Mouse (Mus musculus): ENCODE measurements around the gene Wnt2b. TPM values are rescaled to one million over a fixed set of nuclear protein-coding genes. Genes with fewer than 3 reads are reported as not detected.

Wnt2b gene
- polyA plus RNA-seq, 1 experiment from 2014 or later: 0.73 TPM

DNA sequence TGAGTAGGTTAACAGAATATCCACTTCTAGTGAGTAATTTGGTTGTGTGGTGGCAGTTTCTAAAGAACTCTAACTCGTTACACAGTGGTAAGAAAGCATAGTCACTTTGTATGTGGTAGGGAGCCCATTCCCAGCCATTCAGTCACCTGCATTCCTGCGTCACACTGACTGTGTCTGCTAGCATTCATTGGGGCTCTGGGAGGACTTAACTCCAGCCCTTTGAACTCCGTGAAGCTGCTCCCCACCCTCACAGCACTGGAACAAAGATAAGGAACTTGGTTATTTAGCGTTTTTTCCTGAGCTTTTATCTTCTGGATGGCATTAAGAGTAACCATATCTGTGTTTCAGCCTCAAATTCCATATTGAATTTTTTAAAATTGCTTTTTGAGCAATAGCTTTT, 23.4 kb downstream of the Wnt2b start:
- peaks cover 3% of the 10 kb centered on the region for H3K4me1 ChIP-seq (replicated peaks; ENCODE audit: control insufficient read depth, insufficient read depth, low read length)
- H3K9ac ChIP-seq (ENCODE audit: low read depth, low read length): no peak overlapping the region
- ATAC-seq (replicated peaks; ENCODE audit: low FRiP score): no peak
- 41% methylated on average over 4 of the region's 4 CpGs for WGBS
- H3K4me2 ChIP-seq: no peak overlapping the region
- 0 out of 2 replicates have a peak, but pooled peaks cover 2% of the 10 kb centered on the region for H3K36me3 ChIP-seq (ENCODE audit: control insufficient read depth, insufficient read depth, low read length)
- no peak overlapping the region for H3K4me3 ChIP-seq (ENCODE audit: low read depth, low read length)
- DNase-seq (ENCODE audit: low spot score): no peak
- H3K27ac ChIP-seq (ENCODE audit: low read depth, low read length): no peak overlapping the region
- no peaks in the 10 kb centered on the region for H3K27me3 ChIP-seq (replicated peaks; ENCODE audit: control insufficient read depth, insufficient read depth, low read length)
- H3K9me3 ChIP-seq (ENCODE audit: control insufficient read depth, low read length): no peaks in the 10 kb centered on the region

DNA sequence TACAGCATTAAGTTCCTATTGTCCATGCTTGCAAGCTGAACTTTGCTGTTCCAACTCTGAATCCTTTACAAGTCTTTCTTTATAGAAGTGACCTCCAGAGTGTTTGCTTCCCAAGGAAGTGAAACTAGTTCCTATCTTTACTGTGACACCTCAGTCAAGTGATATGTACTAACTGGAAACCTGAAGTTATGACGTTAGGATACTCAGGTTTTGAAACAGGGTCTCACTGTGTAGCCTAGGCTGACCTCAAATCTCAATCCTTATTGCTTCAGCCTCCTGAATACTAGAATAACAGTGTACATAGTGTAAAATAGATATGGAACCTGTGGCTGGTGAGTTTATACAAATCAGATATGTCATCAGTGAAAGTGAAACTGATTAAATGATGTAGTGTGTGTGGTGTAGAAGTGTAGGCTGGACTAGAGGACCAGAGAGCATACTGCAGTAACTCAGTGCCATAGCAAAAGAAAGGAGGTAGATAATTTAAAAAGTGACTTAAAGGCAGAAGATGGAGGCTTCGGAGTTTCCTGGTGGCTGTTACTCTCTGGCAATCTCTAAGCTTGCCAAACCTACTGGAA, 23.9 kb downstream of the Wnt2b start:
- Histone ChIP-seq H3K9ac (ENCODE audit: low read depth, low read length) (no peak overlapping the region), H3K36me3 (ENCODE audit: control insufficient read depth, insufficient read depth, low read length) (0 out of 2 replicates have a peak, but pooled peaks cover 2% of the 10 kb centered on the region), H3K27ac (ENCODE audit: low read depth, low read length) (no peak overlapping the region), H3K9me3 (ENCODE audit: control insufficient read depth, low read length) (no peaks in the 10 kb centered on the region), H3K4me2 (no peak overlapping the region), H3K4me1 (replicated peaks; ENCODE audit: control insufficient read depth, insufficient read depth, low read length) (no peaks in the 10 kb centered on the region; the same call in 1 of the 2 replicates), H3K4me3 (ENCODE audit: low read depth, low read length) (no peak overlapping the region), H3K27me3 (replicated peaks; ENCODE audit: control insufficient read depth, insufficient read depth, low read length) (no peaks in the 10 kb centered on the region)
- no peak for ATAC-seq (replicated peaks; ENCODE audit: low FRiP score)
- 65% methylated on average over 2 of the region's 2 CpGs for WGBS
- DNase-seq (ENCODE audit: low spot score): no peak

DNA sequence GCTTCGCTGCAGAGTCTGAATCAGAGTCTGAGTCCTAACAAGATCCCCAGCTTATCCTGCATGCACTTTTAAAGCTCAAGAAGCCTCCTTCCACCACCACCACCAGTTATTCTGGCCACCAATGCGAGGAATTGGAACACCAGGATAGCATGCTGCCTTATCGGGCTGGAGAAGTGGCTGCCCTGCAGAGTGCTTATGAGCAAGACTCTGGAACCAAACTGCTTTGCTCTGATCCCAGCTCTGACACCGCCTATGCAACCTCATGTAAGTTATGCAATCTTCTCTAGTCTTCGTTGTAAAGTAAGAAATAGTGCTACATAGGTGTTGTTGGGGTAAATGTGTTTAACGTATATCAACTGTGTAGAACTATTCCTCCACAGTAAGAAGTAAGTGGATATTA, 32.3 kb downstream of the Wnt2b start:
- 92% methylated on average over 6 of the region's 6 CpGs for WGBS
- ATAC-seq (replicated peaks; ENCODE audit: low FRiP score): no peak
- H3K4me2 ChIP-seq: no peak overlapping the region
- H3K4me1 ChIP-seq (replicated peaks; ENCODE audit: control insufficient read depth, insufficient read depth, low read length): no peaks in the 10 kb centered on the region
- H3K9me3 ChIP-seq (ENCODE audit: control insufficient read depth, low read length): no peaks in the 10 kb centered on the region
- H3K27ac ChIP-seq (ENCODE audit: low read depth, low read length): no peak overlapping the region
- no peak overlapping the region for H3K4me3 ChIP-seq (ENCODE audit: low read depth, low read length)
- H3K9ac ChIP-seq (ENCODE audit: low read depth, low read length): no peak overlapping the region
- no peak for DNase-seq (ENCODE audit: low spot score)
- no peaks in the 10 kb centered on the region for H3K36me3 ChIP-seq (ENCODE audit: control insufficient read depth, insufficient read depth, low read length)
- H3K27me3 ChIP-seq (replicated peaks; ENCODE audit: control insufficient read depth, insufficient read depth, low read length): no peaks in the 10 kb centered on the region

DNA sequence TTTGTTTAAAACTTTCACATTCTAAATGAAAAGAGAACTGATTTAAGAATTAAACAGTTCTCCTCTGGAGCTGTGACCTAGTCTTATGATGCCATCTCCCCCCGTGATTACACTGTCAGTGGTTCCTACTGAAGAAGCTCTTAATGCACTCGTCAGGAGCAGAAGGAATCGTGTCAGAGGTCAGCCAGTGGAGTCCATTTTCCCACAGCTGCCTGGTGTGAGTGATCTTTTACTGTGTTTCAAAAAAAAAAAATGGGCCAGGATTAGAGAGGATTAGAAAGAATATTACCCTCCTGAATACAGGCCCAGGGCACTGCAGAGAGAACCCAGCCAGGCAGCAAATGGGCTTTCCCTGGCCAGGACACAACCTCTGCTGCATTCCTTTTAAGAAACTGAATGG, 46.7 kb downstream of the Wnt2b start:
- no peak overlapping the region for H3K27ac ChIP-seq (ENCODE audit: low read depth, low read length)
- ATAC-seq (replicated peaks; ENCODE audit: low FRiP score) (no peak), DNase-seq (ENCODE audit: low spot score) (no peak)
- H3K4me1 ChIP-seq (replicated peaks; ENCODE audit: control insufficient read depth, insufficient read depth, low read length): no peaks in the 10 kb centered on the region
- H3K36me3 ChIP-seq (ENCODE audit: control insufficient read depth, insufficient read depth, low read length): no peaks in the 10 kb centered on the region; the same call in 1 of the 2 replicates
- H3K4me2 ChIP-seq: no peak overlapping the region
- no peaks in the 10 kb centered on the region for H3K9me3 ChIP-seq (ENCODE audit: control insufficient read depth, low read length)
- H3K9ac ChIP-seq (ENCODE audit: low read depth, low read length): no peak overlapping the region
- no peak overlapping the region for H3K4me3 ChIP-seq (ENCODE audit: low read depth, low read length)
- no peaks in the 10 kb centered on the region for H3K27me3 ChIP-seq (replicated peaks; ENCODE audit: control insufficient read depth, insufficient read depth, low read length)
- 70% methylated on average over 3 of the region's 3 CpGs for WGBS

DNA sequence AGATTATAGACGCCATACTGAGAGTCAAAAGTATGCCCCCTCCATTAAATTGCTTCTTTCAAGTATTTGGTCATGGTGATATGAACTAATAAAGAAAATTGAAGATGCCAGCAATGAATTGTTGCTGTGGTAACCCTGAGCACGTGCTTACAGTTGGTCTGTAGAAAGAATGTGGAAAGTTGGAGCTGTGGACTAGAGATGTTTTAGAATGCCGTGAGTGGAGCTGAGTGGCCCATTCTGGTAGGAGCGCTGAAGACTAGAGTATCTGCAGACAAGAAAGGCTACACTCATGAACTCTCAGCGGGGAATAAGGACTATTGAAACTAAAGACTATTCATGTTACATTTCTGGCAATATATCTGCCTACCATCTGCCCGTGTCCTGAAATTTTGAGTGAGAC, 52.5 kb downstream of the Wnt2b start:
- Histone ChIP-seq H3K36me3 (ENCODE audit: control insufficient read depth, insufficient read depth, low read length) (peaks cover 6% of the 10 kb centered on the region; the same call in 1 of the 2 replicates), H3K9me3 (ENCODE audit: control insufficient read depth, low read length) (no peaks in the 10 kb centered on the region), H3K9ac (ENCODE audit: low read depth, low read length) (no peak overlapping the region), H3K4me1 (replicated peaks; ENCODE audit: control insufficient read depth, insufficient read depth, low read length) (no peaks in the 10 kb centered on the region), H3K4me3 (ENCODE audit: low read depth, low read length) (no peak overlapping the region), H3K4me2 (no peak overlapping the region), H3K27ac (ENCODE audit: low read depth, low read length) (no peak overlapping the region), H3K27me3 (replicated peaks; ENCODE audit: control insufficient read depth, insufficient read depth, low read length) (no peaks in the 10 kb centered on the region)
- ATAC-seq (replicated peaks; ENCODE audit: low FRiP score) (no peak), DNase-seq (ENCODE audit: low spot score) (no peak)
- WGBS: 89% methylated on average over 6 of the region's 6 CpGs

DNA sequence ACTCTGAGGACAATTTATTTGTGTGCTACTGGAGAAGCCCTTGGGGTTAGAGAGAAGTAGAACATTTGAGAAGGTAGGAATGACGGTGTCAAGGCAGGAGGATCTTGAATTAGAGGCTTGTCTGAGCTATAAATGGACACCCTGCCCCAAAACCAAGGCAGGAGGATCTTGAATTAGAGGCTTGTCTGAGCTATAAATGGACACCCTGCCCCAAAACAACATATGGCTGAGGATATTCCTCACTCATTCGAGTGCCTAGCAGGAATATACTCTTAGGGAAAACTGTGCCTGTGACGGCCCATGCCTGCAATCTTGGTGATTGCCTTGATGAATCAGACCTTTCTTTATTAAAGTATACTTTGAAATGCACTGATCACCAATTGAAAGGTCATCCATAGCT, 55.7 kb downstream of the Wnt2b start:
- Histone ChIP-seq H3K36me3 (ENCODE audit: control insufficient read depth, insufficient read depth, low read length) (peaks cover 8% of the 10 kb centered on the region; the same call in 1 of the 2 replicates), H3K4me1 (replicated peaks; ENCODE audit: control insufficient read depth, insufficient read depth, low read length) (no peaks in the 10 kb centered on the region), H3K4me2 (no peak overlapping the region), H3K27ac (ENCODE audit: low read depth, low read length) (no peak overlapping the region), H3K9me3 (ENCODE audit: control insufficient read depth, low read length) (no peaks in the 10 kb centered on the region), H3K9ac (ENCODE audit: low read depth, low read length) (no peak overlapping the region), H3K4me3 (ENCODE audit: low read depth, low read length) (no peak overlapping the region), H3K27me3 (replicated peaks; ENCODE audit: control insufficient read depth, insufficient read depth, low read length) (no peaks in the 10 kb centered on the region)
- 93% methylated on average over 3 of the region's 3 CpGs for WGBS
- DNase-seq (ENCODE audit: low spot score): no peak
- ATAC-seq (replicated peaks; ENCODE audit: low FRiP score): no peak

DNA sequence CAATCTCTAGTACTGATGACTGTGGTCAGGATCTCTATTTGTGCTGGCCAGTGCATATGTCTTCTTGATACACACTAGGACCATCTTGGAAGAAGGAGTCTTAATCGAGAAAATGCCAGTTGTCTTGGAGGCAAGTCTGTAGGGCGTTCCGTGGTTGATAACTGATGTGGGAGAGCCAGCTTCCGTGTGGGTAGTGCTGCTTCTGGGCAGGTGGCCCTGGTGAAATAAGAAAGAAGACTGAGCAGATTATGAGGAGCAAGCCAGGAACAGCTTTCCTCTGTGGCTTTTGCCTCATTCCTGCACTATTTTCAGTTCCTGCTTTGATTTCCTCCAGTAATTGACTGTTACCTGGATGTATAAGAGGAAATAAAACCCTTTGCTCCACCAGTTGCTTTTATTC, 56.3 kb downstream of the Wnt2b start:
- no peak for ATAC-seq (replicated peaks; ENCODE audit: low FRiP score)
- Histone ChIP-seq H3K27ac (ENCODE audit: low read depth, low read length) (no peak overlapping the region), H3K4me2 (no peak overlapping the region), H3K9me3 (ENCODE audit: control insufficient read depth, low read length) (no peaks in the 10 kb centered on the region), H3K36me3 (ENCODE audit: control insufficient read depth, insufficient read depth, low read length) (peaks cover 8% of the 10 kb centered on the region; the same call in 1 of the 2 replicates), H3K4me1 (replicated peaks; ENCODE audit: control insufficient read depth, insufficient read depth, low read length) (no peaks in the 10 kb centered on the region), H3K9ac (ENCODE audit: low read depth, low read length) (no peak overlapping the region), H3K4me3 (ENCODE audit: low read depth, low read length) (no peak overlapping the region), H3K27me3 (replicated peaks; ENCODE audit: control insufficient read depth, insufficient read depth, low read length) (no peaks in the 10 kb centered on the region)
- DNase-seq (ENCODE audit: low spot score): no peak
- WGBS: 87% methylated on average over 4 of the region's 4 CpGs

DNA sequence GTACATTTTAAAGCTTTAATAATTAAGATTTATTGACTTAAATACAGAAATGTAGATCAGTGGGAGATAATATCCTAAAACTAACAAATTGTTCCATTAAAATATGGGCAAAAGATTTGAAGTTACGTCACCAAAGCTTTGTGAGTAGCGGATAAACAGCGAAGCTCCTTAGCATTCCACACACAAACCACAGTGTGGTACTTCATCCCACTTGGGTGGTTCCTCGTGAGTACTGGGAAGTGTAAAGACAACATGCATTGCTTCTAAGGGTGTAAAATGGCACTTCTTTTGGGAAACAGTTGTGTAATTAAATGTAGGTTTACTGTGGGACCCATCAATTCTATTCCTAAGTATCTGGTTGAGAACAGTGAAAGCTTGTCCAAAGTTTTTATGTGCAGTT, 60.6 kb downstream of the Wnt2b start:
- Histone ChIP-seq H3K4me2 (no peak overlapping the region), H3K36me3 (ENCODE audit: control insufficient read depth, insufficient read depth, low read length) (peaks cover 8% of the 10 kb centered on the region; the same call in 1 of the 2 replicates), H3K27me3 (replicated peaks; ENCODE audit: control insufficient read depth, insufficient read depth, low read length) (no peaks in the 10 kb centered on the region), H3K9me3 (ENCODE audit: control insufficient read depth, low read length) (no peaks in the 10 kb centered on the region), H3K9ac (ENCODE audit: low read depth, low read length) (no peak overlapping the region), H3K4me1 (replicated peaks; ENCODE audit: control insufficient read depth, insufficient read depth, low read length) (no peaks in the 10 kb centered on the region), H3K27ac (ENCODE audit: low read depth, low read length) (no peak overlapping the region), H3K4me3 (ENCODE audit: low read depth, low read length) (no peak overlapping the region)
- ATAC-seq (replicated peaks; ENCODE audit: low FRiP score) (no peak), DNase-seq (ENCODE audit: low spot score) (no peak)
- 91% methylated on average over 4 of the region's 4 CpGs for WGBS

DNA sequence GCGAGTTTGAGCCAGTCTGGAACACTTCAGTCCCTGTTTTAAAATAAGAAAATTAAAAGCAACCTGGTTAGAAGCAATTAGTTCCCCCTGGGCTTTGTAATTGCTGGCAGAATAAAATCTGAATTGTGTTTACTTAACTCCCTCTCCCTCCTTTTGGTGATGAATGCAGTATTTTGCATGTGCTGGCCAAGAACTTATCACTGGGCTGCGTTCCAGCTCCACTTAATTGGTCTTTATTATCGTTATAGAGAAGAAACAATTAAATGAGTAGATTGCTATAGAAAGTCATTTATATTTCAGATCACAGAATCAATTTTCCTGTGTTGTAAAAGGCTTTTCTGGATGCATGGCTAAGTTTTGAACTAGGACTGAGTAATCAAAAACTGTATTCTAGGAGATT, 65.6 kb downstream of the Wnt2b start:
- 93% methylated on average over 3 of the region's 3 CpGs for WGBS
- Histone ChIP-seq H3K4me1 (replicated peaks; ENCODE audit: control insufficient read depth, insufficient read depth, low read length) (no peaks in the 10 kb centered on the region), H3K27me3 (replicated peaks; ENCODE audit: control insufficient read depth, insufficient read depth, low read length) (no peaks in the 10 kb centered on the region), H3K9me3 (ENCODE audit: control insufficient read depth, low read length) (no peaks in the 10 kb centered on the region), H3K9ac (ENCODE audit: low read depth, low read length) (no peak overlapping the region), H3K27ac (ENCODE audit: low read depth, low read length) (no peak overlapping the region), H3K4me3 (ENCODE audit: low read depth, low read length) (no peak overlapping the region), H3K36me3 (ENCODE audit: control insufficient read depth, insufficient read depth, low read length) (peaks cover 8% of the 10 kb centered on the region; the same call in 1 of the 2 replicates), H3K4me2 (no peak overlapping the region)
- DNase-seq (ENCODE audit: low spot score) (no peak), ATAC-seq (replicated peaks; ENCODE audit: low FRiP score) (no peak)

Data from liver, embryonic 11.5 days (tissue).